Mouse (Mus musculus) limb, embryonic 12.5 days (tissue): Measurements from ENCODE around the gene Onecut1. TPM values are rescaled to one million over a fixed set of nuclear protein-coding genes. Genes with fewer than 3 reads are reported as not detected.

ENCODE experiments used
- ATAC-seq: fragments of 200-750 bp; cut with Nextera tagmentation; 2 replicates; pipeline ENCODE4 v1.8.0; 2017; ENCODE audit warnings: low read depth, moderate TSS enrichment; ENCODE audit not compliant: insufficient number of reproducible peaks, insufficient read depth, low FRiP score, low TSS enrichment
- H3K27ac ChIP-seq: fragments of 300-500 bp; sonication (generic); 2 replicates; pipeline ENCODE4 v1.5.1; 2016; ENCODE audit warnings: mild to moderate bottlenecking, moderate library complexity
- H3K27me3 ChIP-seq: fragments of 300-500 bp; sonication (generic); 2 replicates; pipeline ENCODE4 v1.6.1; 2016; ENCODE audit warnings: mild to moderate bottlenecking, moderate library complexity
- H3K36me3 ChIP-seq: fragments of 300-500 bp; sonication (generic); 2 replicates; pipeline ENCODE4 v1.6.1; 2016; ENCODE audit warnings: mild to moderate bottlenecking, moderate library complexity
- H3K4me1 ChIP-seq: fragments of 300-500 bp; sonication (generic); replicated peaks from 2 replicates; pipeline ENCODE4 v1.6.1; 2016
- H3K4me2 ChIP-seq: fragments of 300-500 bp; sonication (generic); 2 replicates; pipeline ENCODE4 v1.6.1; 2016; ENCODE audit warnings: mild to moderate bottlenecking, moderate library complexity
- H3K4me3 ChIP-seq: fragments of 300-500 bp; sonication (generic); replicated peaks from 2 replicates; pipeline ENCODE4 v1.5.1; 2016; ENCODE audit warnings: mild to moderate bottlenecking
- H3K9ac ChIP-seq: fragments of 300-500 bp; sonication (generic); replicated peaks from 2 replicates; pipeline ENCODE4 v1.6.1; 2016; ENCODE audit warnings: mild to moderate bottlenecking, moderate library complexity
- H3K9me3 ChIP-seq: fragments of 300-500 bp; sonication (generic); 2 replicates; pipeline ENCODE4 v1.6.1; 2016; ENCODE audit warnings: mild to moderate bottlenecking, moderate library complexity
- WGBS: fragments of 180-500 bp; shearing (Covaris S2); methylation state at CpG from one replicate; pipeline ENCODE4 v1.1.7; 2016; 5-methylcytosine and 5-hydroxymethylcytosine counted together
- polyA plus RNA-seq: library from polyadenylated mRNA; unstranded; fragments of >200 nt; fragmentation: Nextera tagmentation; extraction: Ambion mirVana; gene quantifications from 2 replicates; pipeline ENCODE4 v1.2.1, GENCODE M21; 2016

Onecut1 gene
- polyA plus RNA-seq, 1 experiment from 2014 or later = 0.06 TPM

- Histone ChIP-seq H3K36me3 (no peaks in the 10 kb centered on the region), H3K27ac (no peak overlapping the region), H3K9ac (no peak overlapping the region), H3K4me3 (no peak overlapping the region), H3K4me2 (no peak overlapping the region), H3K9me3 (no peaks in the 10 kb centered on the region), H3K27me3 (peaks cover 21% of the 10 kb centered on the region), H3K4me1 (no peaks in the 10 kb centered on the region)
- 81% methylated on average over 2 of the region's 2 CpGs for WGBS
- ATAC-seq = no peak
These were observed 16.0 kb downstream of the Onecut1 start for GRCm38 (mm10) chr9:74877709-74878108.

- no peak overlapping the region for H3K4me2 ChIP-seq
- no peak for ATAC-seq
- H3K4me1 ChIP-seq = no peaks in the 10 kb centered on the region
- no peak overlapping the region for H3K4me3 ChIP-seq
- H3K36me3 ChIP-seq = no peaks in the 10 kb centered on the region
- no peaks in the 10 kb centered on the region for H3K27me3 ChIP-seq
- WGBS = 76% methylated on average over 4 of the region's 4 CpGs
- no peaks in the 10 kb centered on the region for H3K9me3 ChIP-seq
- no peak overlapping the region for H3K27ac ChIP-seq
- no peak overlapping the region for H3K9ac ChIP-seq
These were observed 26.1 kb downstream of the Onecut1 start for GRCm38 (mm10) chr9:74887866-74888265.

- H3K27me3 ChIP-seq = no peaks in the 10 kb centered on the region
- H3K4me3 ChIP-seq = no peak overlapping the region
- no peak overlapping the region for H3K9ac ChIP-seq
- WGBS = 84% methylated on average over 7 of the region's 7 CpGs
- no peaks in the 10 kb centered on the region for H3K9me3 ChIP-seq
- H3K4me2 ChIP-seq = no peak overlapping the region
- H3K27ac ChIP-seq = no peak overlapping the region
- H3K36me3 ChIP-seq = no peaks in the 10 kb centered on the region
- ATAC-seq = no peak
- no peaks in the 10 kb centered on the region for H3K4me1 ChIP-seq
These were observed 35.0 kb downstream of the Onecut1 start for GRCm38 (mm10) chr9:74896742-74897141.

- Histone ChIP-seq H3K4me3 (no peak overlapping the region), H3K4me1 (no peaks in the 10 kb centered on the region), H3K27me3 (no peaks in the 10 kb centered on the region), H3K9me3 (no peaks in the 10 kb centered on the region), H3K9ac (no peak overlapping the region), H3K27ac (no peak overlapping the region), H3K36me3 (no peaks in the 10 kb centered on the region), H3K4me2 (no peak overlapping the region)
- 87% methylated on average over 4 of the region's 4 CpGs for WGBS
- no peak for ATAC-seq
These were observed 35.8 kb downstream of the Onecut1 start for GRCm38 (mm10) chr9:74897375-74897982.

- no peak overlapping the region for H3K9ac ChIP-seq
- no peak for ATAC-seq
These were observed 38.4 kb downstream of the Onecut1 start for GRCm38 (mm10) chr9:74900141-74900540.

GRCm38 (mm10) chr9:74904866-74905508 lies 43.3 kb downstream of the Onecut1 start:
- no peaks in the 10 kb centered on the region for H3K9me3 ChIP-seq
- H3K4me2 ChIP-seq = no peak overlapping the region
- no peaks in the 10 kb centered on the region for H3K36me3 ChIP-seq
- no peak overlapping the region for H3K27ac ChIP-seq
- H3K9ac ChIP-seq = no peak overlapping the region
- no peak for ATAC-seq
- no peaks in the 10 kb centered on the region for H3K27me3 ChIP-seq
- no peak overlapping the region for H3K4me3 ChIP-seq
- no peaks in the 10 kb centered on the region for H3K4me1 ChIP-seq
- 18% methylated on average over 7 of the region's 7 CpGs for WGBS

More at GRCm38 (mm10) chr9:74900141-74900540, 38.4 kb downstream of the Onecut1 start:
- Histone ChIP-seq H3K4me2 (no peak overlapping the region), H3K4me1 (no peaks in the 10 kb centered on the region), H3K9me3 (no peaks in the 10 kb centered on the region), H3K27me3 (no peaks in the 10 kb centered on the region), H3K4me3 (no peak overlapping the region), H3K36me3 (no peaks in the 10 kb centered on the region), H3K27ac (no peak overlapping the region)
- 81% methylated on average over 2 of the region's 2 CpGs for WGBS

- 59% methylated on average over 4 of the region's 4 CpGs for WGBS
- Histone ChIP-seq H3K4me2 (no peak overlapping the region), H3K4me1 (peaks cover 5% of the 10 kb centered on the region), H3K9me3 (no peaks in the 10 kb centered on the region), H3K27me3 (no peaks in the 10 kb centered on the region), H3K27ac (no peak overlapping the region), H3K4me3 (no peak overlapping the region), H3K36me3 (no peaks in the 10 kb centered on the region), H3K9ac (no peak overlapping the region)
- no peak for ATAC-seq
These were observed 45.2 kb downstream of the Onecut1 start for GRCm38 (mm10) chr9:74906951-74907350.

GRCm38 (mm10) chr9:74909245-74909644 lies 47.5 kb downstream of the Onecut1 start:
- Histone ChIP-seq H3K9ac (no peak overlapping the region), H3K4me2 (no peak overlapping the region), H3K4me3 (no peak overlapping the region), H3K9me3 (no peaks in the 10 kb centered on the region), H3K27me3 (no peaks in the 10 kb centered on the region), H3K27ac (no peak overlapping the region), H3K4me1 (peaks cover 18% of the 10 kb centered on the region), H3K36me3 (no peaks in the 10 kb centered on the region)
- WGBS = 83% methylated on average over 15 of the region's 15 CpGs
- ATAC-seq = no peak

- Histone ChIP-seq H3K9me3 (no peaks in the 10 kb centered on the region), H3K36me3 (no peaks in the 10 kb centered on the region), H3K4me1 (peaks cover 18% of the 10 kb centered on the region), H3K9ac (no peak overlapping the region), H3K4me3 (no peak overlapping the region), H3K27ac (no peak overlapping the region), H3K4me2 (no peak overlapping the region), H3K27me3 (no peaks in the 10 kb centered on the region)
- no peak for ATAC-seq
- WGBS = 82% methylated on average over 6 of the region's 6 CpGs
These were observed 48.6 kb downstream of the Onecut1 start for GRCm38 (mm10) chr9:74910226-74910759.

- peak overlapping the region; percentile 46; the same call in 1 of the 2 replicates for H3K27ac ChIP-seq
- no peak for ATAC-seq
- H3K36me3 ChIP-seq = no peaks in the 10 kb centered on the region
- H3K4me1 ChIP-seq = peaks cover 18% of the 10 kb centered on the region
- H3K9ac ChIP-seq = no peak overlapping the region
- no peak overlapping the region for H3K4me2 ChIP-seq
- H3K9me3 ChIP-seq = no peaks in the 10 kb centered on the region
- no peaks in the 10 kb centered on the region for H3K27me3 ChIP-seq
- no peak overlapping the region for H3K4me3 ChIP-seq
- WGBS = 63% methylated on average over 4 of the region's 4 CpGs
These were observed 49.7 kb downstream of the Onecut1 start for GRCm38 (mm10) chr9:74911430-74911829.

GRCm38 (mm10) chr9:74911919-74912318 lies 50.2 kb downstream of the Onecut1 start:
- Histone ChIP-seq H3K9me3 (no peaks in the 10 kb centered on the region), H3K36me3 (no peaks in the 10 kb centered on the region), H3K4me2 (no peak overlapping the region), H3K4me1 (peaks cover 18% of the 10 kb centered on the region), H3K27ac (peak overlapping the region; percentile 46; the same call in 1 of the 2 replicates), H3K27me3 (no peaks in the 10 kb centered on the region), H3K4me3 (no peak overlapping the region), H3K9ac (no peak overlapping the region)
- no peak for ATAC-seq
- 26% methylated on average over 2 of the region's 2 CpGs for WGBS
